Mouse (Mus musculus) limb, embryonic 13.5 days (tissue): ENCODE measurements at regions not wholly inside any gene's neighbourhood (a gene's known extent, or its start where the extent isn't known, plus 50 kb on each side); places are given as distances from the start of the nearest gene placed in this dataset.

Experiments used
- ATAC-seq: fragments of 200-750 bp; cut with Nextera tagmentation; 2 replicates; pipeline ENCODE4 v1.8.0; 2017; ENCODE audit warnings: low read depth, moderate number of reproducible peaks, moderate TSS enrichment; ENCODE audit not compliant: low FRiP score
- H3K27ac ChIP-seq: fragments of 300-500 bp; sonication (generic); 2 replicates; pipeline ENCODE4 v1.5.1; 2015; ENCODE audit warnings: inconsistent platforms, mild to moderate bottlenecking, moderate library complexity
- H3K27me3 ChIP-seq: fragments of 300-500 bp; sonication (generic); 2 replicates; pipeline ENCODE4 v1.6.1; 2015; ENCODE audit warnings: mild to moderate bottlenecking, inconsistent platforms
- H3K36me3 ChIP-seq: fragments of 300-500 bp; sonication (generic); 2 replicates; pipeline ENCODE4 v1.6.1; 2015; ENCODE audit warnings: inconsistent platforms, mild to moderate bottlenecking, moderate library complexity
- H3K4me1 ChIP-seq: fragments of 300-500 bp; sonication (generic); 2 replicates; pipeline ENCODE4 v1.6.1; 2015; ENCODE audit warnings: inconsistent platforms
- H3K4me2 ChIP-seq: fragments of 300-500 bp; sonication (generic); replicated peaks from 2 replicates; pipeline ENCODE4 v1.6.1; 2015; ENCODE audit warnings: inconsistent platforms, mild to moderate bottlenecking, moderate library complexity
- H3K4me3 ChIP-seq: fragments of 300-500 bp; sonication (generic); 2 replicates; pipeline ENCODE4 v1.5.1; 2015; ENCODE audit warnings: moderate library complexity, mild to moderate bottlenecking, inconsistent platforms
- H3K9ac ChIP-seq: fragments of 300-500 bp; sonication (generic); 2 replicates; pipeline ENCODE4 v1.6.1; 2015; ENCODE audit warnings: mild to moderate bottlenecking, inconsistent platforms
- H3K9me3 ChIP-seq: fragments of 300-500 bp; sonication (generic); 2 replicates; pipeline ENCODE4 v1.6.1; 2016; ENCODE audit warnings: inconsistent platforms
- WGBS: fragments of 180-500 bp; shearing (Covaris S2); methylation state at CpG from one replicate; pipeline ENCODE4 v1.1.7; 2015; 5-methylcytosine and 5-hydroxymethylcytosine counted together

- Histone ChIP-seq H3K4me1 (no peaks in the 10 kb centered on the region), H3K36me3 (no peaks in the 10 kb centered on the region), H3K4me2 (no peak overlapping the region), H3K9me3 (no peaks in the 10 kb centered on the region), H3K4me3 (no peak overlapping the region), H3K27me3 (no peaks in the 10 kb centered on the region), H3K27ac (no peak overlapping the region), H3K9ac (no peak overlapping the region)
- ATAC-seq: no peak
- 47% methylated on average over 6 of the region's 6 CpGs for WGBS
Observed at GRCm38 (mm10) chr16:46331336-46331735, 167.0 kb downstream of the Nectin3 start.

- H3K4me3 ChIP-seq: no peak overlapping the region
- no peaks in the 10 kb centered on the region for H3K9me3 ChIP-seq
- H3K27me3 ChIP-seq: no peaks in the 10 kb centered on the region
- no peak for ATAC-seq
- H3K27ac ChIP-seq: no peak overlapping the region
- H3K9ac ChIP-seq: no peak overlapping the region
- H3K4me1 ChIP-seq: no peaks in the 10 kb centered on the region
- no peaks in the 10 kb centered on the region for H3K36me3 ChIP-seq
- 78% methylated on average over 3 of the region's 3 CpGs for WGBS
- H3K4me2 ChIP-seq: no peak overlapping the region
Observed at GRCm38 (mm10) chr16:46299079-46299721, 144.3 kb upstream of the Gm4737 start.

GRCm38 (mm10) chr16:46297192-46297591, 142.3 kb upstream of the Gm4737 start:
- no peak overlapping the region for H3K27ac ChIP-seq
- H3K27me3 ChIP-seq: no peaks in the 10 kb centered on the region
- H3K9me3 ChIP-seq: no peaks in the 10 kb centered on the region
- H3K4me2 ChIP-seq: no peak overlapping the region
- 91% methylated on average over 2 of the region's 2 CpGs for WGBS
- no peaks in the 10 kb centered on the region for H3K4me1 ChIP-seq
- no peak overlapping the region for H3K9ac ChIP-seq
- ATAC-seq: no peak
- H3K4me3 ChIP-seq: no peak overlapping the region
- no peaks in the 10 kb centered on the region for H3K36me3 ChIP-seq

GRCm38 (mm10) chr16:46296412-46296811, 141.5 kb upstream of the Gm4737 start:
- no peak overlapping the region for H3K4me3 ChIP-seq
- H3K9me3 ChIP-seq: no peaks in the 10 kb centered on the region
- H3K27me3 ChIP-seq: no peaks in the 10 kb centered on the region
- no peaks in the 10 kb centered on the region for H3K4me1 ChIP-seq
- no peak overlapping the region for H3K9ac ChIP-seq
- ATAC-seq: no peak
- H3K36me3 ChIP-seq: no peaks in the 10 kb centered on the region
- no peak overlapping the region for H3K27ac ChIP-seq
- no peak overlapping the region for H3K4me2 ChIP-seq
- 80% methylated on average over 2 of the region's 2 CpGs for WGBS

GRCm38 (mm10) chr16:46293831-46294230, 139.0 kb upstream of the Gm4737 start:
- Histone ChIP-seq H3K27ac (no peak overlapping the region), H3K27me3 (no peaks in the 10 kb centered on the region), H3K4me1 (no peaks in the 10 kb centered on the region), H3K4me2 (no peak overlapping the region), H3K4me3 (no peak overlapping the region), H3K9ac (no peak overlapping the region), H3K36me3 (no peaks in the 10 kb centered on the region), H3K9me3 (no peaks in the 10 kb centered on the region)
- no peak for ATAC-seq
- 30% methylated on average over 1 of the region's 1 CpGs for WGBS

GRCm38 (mm10) chr16:46291067-46291833, 136.4 kb upstream of the Gm4737 start:
- Histone ChIP-seq H3K4me2 (no peak overlapping the region), H3K27me3 (no peaks in the 10 kb centered on the region), H3K4me3 (no peak overlapping the region), H3K36me3 (no peaks in the 10 kb centered on the region), H3K9me3 (no peaks in the 10 kb centered on the region), H3K4me1 (no peaks in the 10 kb centered on the region), H3K9ac (no peak overlapping the region), H3K27ac (no peak overlapping the region)
- 30% methylated on average over 6 of the region's 6 CpGs for WGBS
- ATAC-seq: no peak

- Histone ChIP-seq H3K9me3 (no peaks in the 10 kb centered on the region), H3K9ac (no peak overlapping the region), H3K4me1 (no peaks in the 10 kb centered on the region), H3K27me3 (no peaks in the 10 kb centered on the region), H3K4me2 (no peak overlapping the region), H3K4me3 (no peak overlapping the region), H3K36me3 (no peaks in the 10 kb centered on the region), H3K27ac (no peak overlapping the region)
- ATAC-seq: peak; percentile 58; the same call in 1 of the 2 replicates
- 46% methylated on average over 2 of the region's 2 CpGs for WGBS
Observed at GRCm38 (mm10) chr16:46290199-46290598, 135.3 kb upstream of the Gm4737 start.

- WGBS: 93% methylated on average over 2 of the region's 2 CpGs
- no peak for ATAC-seq
- no peaks in the 10 kb centered on the region for H3K36me3 ChIP-seq
- no peaks in the 10 kb centered on the region for H3K4me1 ChIP-seq
- H3K4me2 ChIP-seq: no peak overlapping the region
- no peaks in the 10 kb centered on the region for H3K9me3 ChIP-seq
- H3K4me3 ChIP-seq: no peak overlapping the region
- no peak overlapping the region for H3K27ac ChIP-seq
- H3K27me3 ChIP-seq: no peaks in the 10 kb centered on the region
- no peak overlapping the region for H3K9ac ChIP-seq
Observed at GRCm38 (mm10) chr16:46267533-46267932, 112.7 kb upstream of the Gm4737 start.

- Histone ChIP-seq H3K36me3 (no peaks in the 10 kb centered on the region), H3K4me2 (no peak overlapping the region), H3K4me3 (no peak overlapping the region), H3K27me3 (no peaks in the 10 kb centered on the region), H3K9ac (no peak overlapping the region), H3K9me3 (no peaks in the 10 kb centered on the region), H3K27ac (no peak overlapping the region), H3K4me1 (no peaks in the 10 kb centered on the region)
- 64% methylated on average over 4 of the region's 4 CpGs for WGBS
- ATAC-seq: peak; percentile 71
Observed at GRCm38 (mm10) chr16:46251639-46252038, 96.8 kb upstream of the Gm4737 start.

GRCm38 (mm10) chr16:46250943-46251342, 96.1 kb upstream of the Gm4737 start:
- Histone ChIP-seq H3K36me3 (no peaks in the 10 kb centered on the region), H3K4me3 (no peak overlapping the region), H3K27me3 (no peaks in the 10 kb centered on the region), H3K9ac (no peak overlapping the region), H3K27ac (no peak overlapping the region), H3K9me3 (no peaks in the 10 kb centered on the region), H3K4me2 (no peak overlapping the region), H3K4me1 (no peaks in the 10 kb centered on the region)
- ATAC-seq: no peak
- WGBS: 63% methylated on average over 3 of the region's 3 CpGs

- no peak overlapping the region for H3K27ac ChIP-seq
Observed at GRCm38 (mm10) chr16:46245598-46245997, 90.7 kb upstream of the Gm4737 start.

GRCm38 (mm10) chr16:46228744-46229143, 73.9 kb upstream of the Gm4737 start:
- no peak for ATAC-seq
- Histone ChIP-seq H3K36me3 (no peaks in the 10 kb centered on the region), H3K27ac (no peak overlapping the region), H3K9ac (no peak overlapping the region), H3K4me3 (no peak overlapping the region), H3K9me3 (no peaks in the 10 kb centered on the region), H3K27me3 (no peaks in the 10 kb centered on the region), H3K4me2 (no peak overlapping the region), H3K4me1 (no peaks in the 10 kb centered on the region)
- WGBS: 88% methylated on average over 3 of the region's 3 CpGs

More at GRCm38 (mm10) chr16:46245598-46245997, 90.7 kb upstream of the Gm4737 start:
- H3K27me3 ChIP-seq: no peaks in the 10 kb centered on the region
- ATAC-seq: no peak
- H3K9me3 ChIP-seq: no peaks in the 10 kb centered on the region
- 74% methylated on average over 5 of the region's 5 CpGs for WGBS
- H3K36me3 ChIP-seq: no peaks in the 10 kb centered on the region
- H3K9ac ChIP-seq: no peak overlapping the region
- no peak overlapping the region for H3K4me3 ChIP-seq
- H3K4me1 ChIP-seq: no peaks in the 10 kb centered on the region
- no peak overlapping the region for H3K4me2 ChIP-seq
